Mouse (Mus musculus) thymus, adult 2 months (tissue): Measurements from ENCODE around the gene Slc4a5.

Experiments used
- CTCF ChIP-seq: fragments of 200-500 bp; IDR thresholded peaks from 2 replicates; pipeline ENCODE4 v1.5.1; 2012; ENCODE audit warnings: mild to moderate bottlenecking, control low read depth, low read length, moderate library complexity, borderline replicate concordance; ENCODE audit not compliant: control insufficient read depth, poor library complexity, insufficient read depth; ENCODE audit errors: extremely low read depth
- POLR2A ChIP-seq: fragments of 200-500 bp; IDR thresholded peaks from 2 replicates; pipeline ENCODE4 v1.6.1; 2012; ENCODE audit warnings: mild to moderate bottlenecking, low read length, control low read depth, moderate library complexity; ENCODE audit not compliant: control insufficient read depth, poor library complexity, insufficient read depth; ENCODE audit errors: extremely low read depth

- no peak for TF ChIP-seq CTCF
- no peak for TF ChIP-seq POLR2A
These were observed 108.1 kb downstream of the Slc4a5 start for GRCm38 (mm10) chr6:83327591-83328190.
